Mouse (Mus musculus): ENCODE data around the gene Atp5j.

The Atp5j gene

DNA sequence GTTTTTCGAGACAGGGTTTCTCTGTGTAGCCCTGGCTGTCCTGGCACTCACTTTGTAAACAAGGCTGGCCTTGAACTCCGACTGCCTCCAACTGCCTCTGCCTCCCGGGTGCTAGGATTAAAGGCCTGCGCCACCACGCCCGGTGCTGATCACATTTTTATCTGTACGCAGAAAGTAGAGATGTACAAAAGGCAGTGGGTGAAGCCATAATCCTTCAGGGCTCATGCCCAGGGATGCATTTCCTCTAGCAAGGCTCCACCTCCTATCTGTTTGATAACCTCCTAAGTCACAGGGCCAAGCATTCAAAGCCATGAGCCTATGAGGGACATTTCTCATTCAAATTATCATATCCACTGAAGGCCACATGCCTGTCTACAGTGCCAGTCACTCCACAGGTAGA, 27.6 kb downstream of the Atp5j start:
- DNase-seq (ENCODE audit: low read depth, low spot score), result no peak

DNA sequence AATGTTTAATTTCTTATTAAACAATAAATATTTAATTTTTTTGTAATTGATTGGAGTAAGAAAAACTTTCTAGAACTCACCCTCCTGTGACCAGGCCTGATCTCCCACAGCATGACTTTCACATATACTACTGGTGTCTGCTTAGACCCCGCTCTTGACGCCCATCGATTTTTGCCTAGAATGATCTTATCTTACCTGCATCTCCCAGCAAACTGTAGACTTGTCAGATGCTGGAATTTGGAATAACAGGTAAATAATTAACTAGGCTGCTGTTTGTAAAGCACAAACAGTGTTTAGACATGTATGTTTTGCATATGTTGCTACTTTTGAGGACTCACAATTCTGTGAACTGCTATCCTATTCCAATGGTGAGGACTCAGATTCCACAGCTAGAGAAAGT, 29.2 kb downstream of the Atp5j start:
- no peak for DNase-seq (ENCODE audit: low read depth, low spot score)

DNA sequence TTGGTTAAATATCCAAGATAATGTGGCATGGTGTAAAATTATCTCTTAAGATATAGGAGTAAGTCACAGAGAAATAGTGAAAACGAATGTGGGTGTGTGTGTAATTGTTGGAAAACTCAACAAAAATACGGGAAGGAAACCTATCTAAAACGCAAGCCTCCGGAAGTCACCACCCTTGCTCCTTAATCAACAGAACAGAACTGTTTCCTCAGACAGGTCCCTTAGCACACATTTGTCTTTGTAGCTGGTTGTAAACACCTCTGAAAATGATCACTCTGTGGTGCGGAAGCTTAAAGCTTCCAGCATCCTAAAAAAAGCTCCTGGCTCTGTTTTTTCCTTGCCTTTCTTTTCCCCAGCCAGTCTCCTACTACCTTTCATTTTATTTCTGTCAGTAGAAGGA, 30.6 kb downstream of the Atp5j start:
- no peak for DNase-seq (ENCODE audit: low read depth, low spot score)

GRCm38 (mm10) chr16:84802217-84802616, 33.2 kb downstream of the Atp5j start:
- peak; percentile 51 for DNase-seq (ENCODE audit: low read depth, low spot score)

DNA sequence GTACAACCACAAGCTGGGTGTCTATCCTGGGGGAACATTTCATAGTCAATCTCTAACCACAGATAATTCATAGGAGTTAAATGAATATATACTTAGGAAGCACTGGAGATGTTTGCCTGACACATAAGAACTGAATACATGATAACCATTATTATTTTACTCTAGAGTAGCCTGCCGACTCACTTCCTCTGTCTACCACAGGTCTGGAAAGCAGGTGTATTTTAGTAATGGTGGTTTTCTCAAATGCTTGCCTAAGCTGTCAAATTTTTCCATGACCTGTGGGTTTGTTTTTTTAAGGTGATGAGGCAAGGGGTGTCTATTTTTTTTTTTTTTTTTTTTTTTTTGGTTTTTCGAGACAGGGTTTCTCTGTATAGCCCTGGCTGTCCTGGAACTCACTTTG, 35.4 kb downstream of the Atp5j start:
- DNase-seq (ENCODE audit: low read depth, low spot score), result no peak

GRCm38 (mm10) chr16:84796678-84797077, 38.7 kb downstream of the Atp5j start:
- no peak for DNase-seq (ENCODE audit: low read depth, low spot score)

GRCm38 (mm10) chr16:84795337-84795736, 40.1 kb downstream of the Atp5j start:
- no peak for DNase-seq (ENCODE audit: low read depth, low spot score)

GRCm38 (mm10) chr16:84793401-84793800, 42.0 kb downstream of the Atp5j start:
- no peak for DNase-seq (ENCODE audit: low read depth, low spot score)

DNA sequence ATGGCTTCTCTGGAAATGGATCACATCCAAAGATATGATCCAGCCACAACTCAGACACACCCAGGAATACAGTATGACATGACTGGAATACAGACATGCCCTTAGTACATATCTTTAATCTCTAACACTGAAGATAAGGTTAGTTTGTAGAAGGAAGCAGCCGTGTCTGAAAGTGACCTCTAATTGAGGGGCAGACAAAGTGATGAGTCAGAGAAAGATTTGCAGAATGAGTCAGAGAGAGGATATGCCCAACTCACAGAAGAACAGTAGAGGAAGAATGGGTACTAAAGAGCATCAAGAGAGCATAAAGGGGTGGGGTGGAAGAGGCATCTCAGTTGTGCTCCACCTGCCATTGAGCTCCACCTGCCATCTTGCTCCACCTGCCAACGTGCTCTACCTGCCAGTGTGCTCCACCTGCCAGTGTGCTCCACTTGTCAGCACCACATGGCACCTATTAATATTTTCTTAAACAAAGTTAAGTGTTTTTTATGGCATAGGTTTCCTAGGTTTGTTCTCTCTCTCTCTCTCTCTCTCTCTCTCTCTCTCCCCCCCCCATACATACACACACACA, 44.7 kb downstream of the Atp5j start:
- no peak for DNase-seq (ENCODE audit: low read depth, low spot score)

DNA sequence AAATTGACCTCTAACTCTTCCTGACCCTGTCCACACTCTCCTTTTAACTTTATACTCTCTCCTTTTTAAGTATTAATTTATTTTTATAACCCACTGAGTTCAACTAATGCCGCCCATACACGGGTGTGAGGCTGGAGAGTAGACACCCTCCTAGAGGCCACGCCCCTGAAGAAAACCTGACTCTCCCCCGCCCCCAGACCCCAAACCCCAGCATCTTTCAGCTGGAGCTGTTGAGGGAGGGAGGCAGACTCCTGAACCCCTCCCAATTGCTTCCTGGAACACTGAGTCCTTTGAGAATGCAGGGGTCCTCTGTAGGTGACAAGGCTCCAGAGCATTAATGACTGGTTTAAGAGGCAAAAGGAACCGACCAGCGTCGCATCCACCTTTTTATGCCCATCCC, 50.5 kb downstream of the Atp5j start:
- no peak for DNase-seq (ENCODE audit: low read depth, low spot score)

- DNase-seq (ENCODE audit: low read depth, low spot score), result peak; percentile 51
These were observed 52.1 kb downstream of the Atp5j start for GRCm38 (mm10) chr16:84783279-84783678.

- no peak for DNase-seq (ENCODE audit: low read depth, low spot score)
These were observed 55.7 kb downstream of the Atp5j start for GRCm38 (mm10) chr16:84779718-84780117.

DNA sequence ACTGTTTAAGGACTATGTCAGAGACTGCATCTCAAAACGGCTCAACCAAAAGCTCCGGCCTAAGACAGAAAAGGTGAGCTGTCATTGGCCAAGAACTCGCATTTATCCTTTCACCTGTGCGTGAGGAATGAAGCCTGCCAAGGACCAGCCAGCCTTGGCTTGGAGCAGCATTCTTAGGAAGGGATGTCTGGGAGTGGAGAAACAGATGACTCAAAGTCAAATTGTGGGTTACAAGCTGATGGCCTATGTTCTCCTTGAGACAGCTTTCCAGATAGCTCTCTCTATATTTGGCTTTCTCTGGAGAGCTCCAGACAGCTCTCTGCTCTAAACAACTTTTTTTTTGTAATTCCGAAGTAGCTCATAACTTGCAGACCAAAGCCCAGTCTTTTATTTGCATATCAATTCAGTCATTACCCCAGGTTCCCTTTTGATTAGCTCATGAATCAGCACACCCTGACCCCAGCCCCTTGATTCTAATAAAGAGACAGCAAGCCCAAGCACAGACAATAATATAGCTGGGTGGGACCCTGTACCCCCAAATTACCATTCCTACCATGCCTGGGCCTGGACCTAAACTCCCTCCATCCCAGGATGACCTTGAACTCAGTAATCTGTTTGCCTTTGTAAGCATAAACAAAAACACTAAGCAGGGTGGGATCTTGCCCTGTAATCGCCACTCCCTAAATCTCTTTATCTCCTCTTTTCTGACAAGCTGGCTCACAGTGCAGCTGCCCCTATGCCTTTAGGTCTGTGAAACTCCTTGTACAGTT, 56.4 kb downstream of the Atp5j start:
- DNase-seq (ENCODE audit: low read depth, low spot score), result no peak

DNA sequence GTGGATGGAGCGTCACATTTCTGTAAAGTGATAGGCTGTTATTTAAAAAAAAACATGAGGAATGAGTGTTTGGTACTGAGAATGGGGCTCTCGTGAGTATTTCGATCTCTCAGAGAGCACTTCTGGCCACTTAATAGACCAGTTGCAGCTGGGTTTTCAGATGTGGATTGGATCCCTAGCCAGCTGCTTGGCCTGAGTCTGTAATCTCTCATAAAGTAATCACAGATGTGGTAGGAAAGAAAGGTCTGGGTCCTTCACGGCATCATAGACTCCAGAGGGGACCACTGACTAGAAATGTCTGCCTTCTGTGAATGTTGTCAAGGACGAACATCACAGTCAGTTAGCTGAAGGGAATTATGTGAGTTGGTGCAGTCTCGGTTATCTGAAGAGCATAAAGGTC, 57.0 kb downstream of the Atp5j start:
- no peak for DNase-seq (ENCODE audit: low read depth, low spot score)
